Mouse (Mus musculus) kidney, postnatal 25 days (tissue): ENCODE measurements around the gene Bnipl.
"Not testable (repeated sequence)": the region's sequence is repeated elsewhere in the genome, so short reads cannot be mapped to it uniquely, and the experiment has no call there.

Experiments
- DNase-seq, 2 experiments: peaks; one replicate each; pipeline ENCODE4 v3.0.0; 2021; ENCODE audit warnings: mixed read lengths in 2 of 2

The Bnipl gene

GRCm38 (mm10) chr3:95235386-95236301 lies 15.3 kb downstream of the Bnipl start:
- DNase-seq: peak in 1 of 2 experiments; percentile 58

GRCm38 (mm10) chr3:95233303-95233980 lies 17.6 kb downstream of the Bnipl start:
- peak; percentile 40 to 69 for DNase-seq

- DNase-seq: peak; percentile 60 to 84
These were observed 18.2 kb downstream of the Bnipl start for GRCm38 (mm10) chr3:95232771-95233170.

GRCm38 (mm10) chr3:95231298-95232221 lies 19.4 kb downstream of the Bnipl start, which contains the start of gene Mllt11:
Gene Mllt11 (minus strand): TSS chr3:95232171.
- peak; percentile 29 to 68 for DNase-seq

GRCm38 (mm10) chr3:95230495-95231297 lies 20.3 kb downstream of the Bnipl start:
- DNase-seq: peak; percentile 44 to 76

- peak; percentile 61 to 78 for DNase-seq
These were observed 21.1 kb downstream of the Bnipl start for GRCm38 (mm10) chr3:95229781-95230494.

GRCm38 (mm10) chr3:95228894-95229780 lies 21.9 kb downstream of the Bnipl start:
- peak; percentile 52 to 80 for DNase-seq

GRCm38 (mm10) chr3:95228148-95228893 lies 22.7 kb downstream of the Bnipl start, which contains the start of gene Cdc42se1:
Gene Cdc42se1 (plus strand): TSS chr3:95228732.
- DNase-seq: peak; percentile 87 to 95

- DNase-seq: no peak
These were observed 23.8 kb downstream of the Bnipl start for GRCm38 (mm10) chr3:95227214-95227613.

- peak; percentile 66 to 79 for DNase-seq
These were observed 26.7 kb downstream of the Bnipl start for GRCm38 (mm10) chr3:95224295-95224694.

GRCm38 (mm10) chr3:95223041-95223440 lies 28.0 kb downstream of the Bnipl start:
- DNase-seq: no peak

GRCm38 (mm10) chr3:95218466-95219137 lies 32.4 kb downstream of the Bnipl start:
- DNase-seq: peak in 1 of 2 experiments; percentile 45

- peak; percentile 97 for DNase-seq
These were observed 33.5 kb downstream of the Bnipl start, which contains the start of gene Gabpb2 for GRCm38 (mm10) chr3:95217255-95218134. Gene Gabpb2 (minus strand): TSS chr3:95217916.

- DNase-seq: no peak
These were observed 34.2 kb downstream of the Bnipl start for GRCm38 (mm10) chr3:95216655-95217254.

GRCm38 (mm10) chr3:95213609-95213975 lies 37.4 kb downstream of the Bnipl start:
- no peak for DNase-seq

- not testable (repeated sequence) for DNase-seq
These were observed 37.9 kb downstream of the Bnipl start for GRCm38 (mm10) chr3:95212889-95213608.
